Mouse (Mus musculus) neural tube, embryonic 12.5 days (tissue): ENCODE measurements around the gene Olfr1018. TPM values are rescaled to one million over a fixed set of nuclear protein-coding genes. Genes with fewer than 3 reads are reported as not detected.

ENCODE experiments used
- ATAC-seq: fragments of 200-750 bp; cut with Nextera tagmentation; 2 replicates; pipeline ENCODE4 v1.8.0; 2017; ENCODE audit warnings: low read depth, mild to moderate bottlenecking, moderate TSS enrichment, moderate library complexity; ENCODE audit not compliant: low FRiP score
- H3K27ac ChIP-seq: fragments of 300-500 bp; sonication (generic); 2 replicates; pipeline ENCODE4 v1.5.1; 2016
- H3K27me3 ChIP-seq: fragments of 300-500 bp; sonication (generic); replicated peaks from 2 replicates; pipeline ENCODE4 v1.6.1; 2016; ENCODE audit warnings: mild to moderate bottlenecking
- H3K36me3 ChIP-seq: fragments of 300-500 bp; sonication (generic); 2 replicates; pipeline ENCODE4 v1.6.1; 2016; ENCODE audit warnings: mild to moderate bottlenecking
- H3K4me1 ChIP-seq: fragments of 300-500 bp; sonication (generic); 2 replicates; pipeline ENCODE4 v1.6.1; 2016
- H3K4me2 ChIP-seq: fragments of 300-500 bp; sonication (generic); replicated peaks from 2 replicates; pipeline ENCODE4 v1.6.1; 2016; ENCODE audit warnings: mild to moderate bottlenecking
- H3K4me3 ChIP-seq: fragments of 300-500 bp; sonication (generic); 2 replicates; pipeline ENCODE4 v1.5.1; 2016
- H3K9ac ChIP-seq: fragments of 300-500 bp; sonication (generic); 2 replicates; pipeline ENCODE4 v1.6.1; 2016; ENCODE audit warnings: mild to moderate bottlenecking
- H3K9me3 ChIP-seq: fragments of 300-500 bp; sonication (generic); 2 replicates; pipeline ENCODE4 v1.6.1; 2016; ENCODE audit warnings: mild to moderate bottlenecking
- WGBS: fragments of 180-500 bp; shearing (Covaris S2); methylation state at CpG from one replicate; pipeline ENCODE4 v1.1.7; 2016; 5-methylcytosine and 5-hydroxymethylcytosine counted together
- polyA plus RNA-seq: library from polyadenylated mRNA; unstranded; fragments of >200 nt; fragmentation: Nextera tagmentation; extraction: Ambion mirVana; gene quantifications from 2 replicates; pipeline ENCODE4 v1.2.1, GENCODE M21; 2016

The Olfr1018 gene
- polyA plus RNA-seq, result not detected in 2 replicates

DNA sequence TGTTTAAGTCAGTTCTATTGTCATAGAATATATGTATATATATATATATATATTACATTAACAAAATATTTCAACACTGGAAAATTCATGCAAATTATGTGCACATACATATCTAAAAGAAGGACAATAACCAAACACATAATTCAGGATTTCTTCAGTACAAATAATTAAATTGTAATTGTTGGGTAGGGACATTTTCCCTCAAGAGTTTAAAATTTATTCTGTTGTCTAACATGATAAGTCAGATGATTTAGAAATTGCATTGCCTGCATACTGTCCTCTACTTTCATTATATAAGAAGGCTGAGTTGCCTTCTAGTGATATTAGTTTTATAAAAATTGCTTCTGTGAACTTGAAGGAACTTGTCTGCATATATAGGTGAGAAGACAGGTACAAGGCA lies at the start of gene Olfr1018:
TSS of gene Olfr1018 (plus strand) at position 301 of the 400 bp plus-strand sequence.
- no peaks in the 10 kb centered on the region for H3K36me3 ChIP-seq
- no peak within 1 kb of the TSS for H3K27ac ChIP-seq
- H3K9ac ChIP-seq, result no peak within 1 kb of the TSS
- H3K4me3 ChIP-seq, result no peak within 1 kb of the TSS
- H3K4me2 ChIP-seq, result no peak within 1 kb of the TSS
- H3K9me3 ChIP-seq, result no peaks in the 10 kb centered on the region
- H3K4me1 ChIP-seq, result no peaks in the 10 kb centered on the region
- H3K27me3 ChIP-seq, result no peaks in the 10 kb centered on the region
- ATAC-seq, result no peak

- Histone ChIP-seq H3K4me3 (no peak within 1 kb of the TSS), H3K4me1 (no peaks in the 10 kb centered on the region), H3K9ac (no peak within 1 kb of the TSS), H3K9me3 (no peaks in the 10 kb centered on the region), H3K4me2 (no peak within 1 kb of the TSS), H3K27ac (no peak within 1 kb of the TSS), H3K36me3 (no peaks in the 10 kb centered on the region), H3K27me3 (no peaks in the 10 kb centered on the region)
- no peak for ATAC-seq
Observed at GRCm38 (mm10) chr2:85772413-85772812, 45.9 kb upstream of the Olfr1018 start, which contains the start of gene Olfr1014. Gene Olfr1014 (plus strand): TSS chr2:85772713.

GRCm38 (mm10) chr2:85781717-85782116 lies 36.6 kb upstream of the Olfr1018 start, which contains the start of gene Olfr1015:
Gene Olfr1015 (plus strand): TSS chr2:85782017.
- Histone ChIP-seq H3K36me3 (no peaks in the 10 kb centered on the region), H3K4me3 (no peak within 1 kb of the TSS), H3K9me3 (no peaks in the 10 kb centered on the region), H3K27me3 (no peaks in the 10 kb centered on the region), H3K4me2 (no peak within 1 kb of the TSS), H3K4me1 (no peaks in the 10 kb centered on the region), H3K9ac (no peak within 1 kb of the TSS), H3K27ac (no peak within 1 kb of the TSS)
- no peak for ATAC-seq

DNA sequence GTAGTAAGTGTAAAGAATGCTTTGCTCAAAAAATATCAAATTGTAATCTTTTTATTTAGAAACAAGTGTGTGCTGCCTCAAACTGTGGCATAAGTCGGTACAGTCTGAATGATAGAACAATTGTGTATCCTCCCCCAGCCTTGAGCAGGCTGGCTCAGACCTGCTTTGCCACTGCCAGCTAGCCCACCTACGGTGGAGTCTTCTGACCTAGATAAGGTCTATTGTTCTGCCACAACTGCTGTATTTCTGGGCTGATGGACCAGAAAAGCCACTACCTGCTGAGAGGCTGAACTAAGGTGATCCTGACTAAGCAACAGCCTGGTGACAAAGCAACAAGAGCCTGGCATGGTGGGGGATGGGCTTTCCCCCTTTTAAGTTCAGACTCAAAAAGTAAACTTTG lies 25.9 kb upstream of the Olfr1018 start:
- 55% methylated on average over 2 of the region's 2 CpGs for WGBS
- Histone ChIP-seq H3K27me3 (no peaks in the 10 kb centered on the region), H3K9ac (no peak overlapping the region), H3K4me2 (no peak overlapping the region), H3K27ac (no peak overlapping the region), H3K4me1 (no peaks in the 10 kb centered on the region), H3K36me3 (no peaks in the 10 kb centered on the region), H3K4me3 (no peak overlapping the region), H3K9me3 (no peaks in the 10 kb centered on the region)
- ATAC-seq, result no peak

DNA sequence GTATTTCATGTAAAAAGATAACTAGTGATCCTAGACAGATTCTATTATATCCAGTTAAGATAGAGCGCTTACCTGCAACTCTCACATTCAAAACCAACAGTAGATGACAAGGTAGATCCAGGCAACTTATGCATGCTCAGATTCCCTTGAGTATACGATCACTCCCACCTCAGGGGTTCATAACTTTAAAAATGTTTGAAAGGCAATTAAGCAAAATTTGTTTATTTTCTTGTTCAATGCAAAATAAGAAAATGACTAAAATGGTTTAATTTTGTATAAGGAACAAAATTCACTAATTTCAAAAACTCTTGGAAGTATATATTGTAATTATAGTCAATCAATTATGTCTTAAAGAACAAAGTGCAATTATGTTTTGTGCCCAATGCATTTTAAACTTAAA lies 15.8 kb upstream of the Olfr1018 start, which contains the start of gene Olfr1016:
TSS of gene Olfr1016 (minus strand) at position 101 of the 400 bp plus-strand sequence.
- no peaks in the 10 kb centered on the region for H3K4me1 ChIP-seq
- H3K36me3 ChIP-seq, result no peaks in the 10 kb centered on the region
- H3K4me2 ChIP-seq, result no peak within 1 kb of the TSS
- H3K27ac ChIP-seq, result no peak within 1 kb of the TSS
- no peak for ATAC-seq
- H3K9ac ChIP-seq, result no peak within 1 kb of the TSS
- no peaks in the 10 kb centered on the region for H3K9me3 ChIP-seq
- H3K4me3 ChIP-seq, result no peak within 1 kb of the TSS
- 93% methylated on average over 2 of the region's 2 CpGs for WGBS
- H3K27me3 ChIP-seq, result no peaks in the 10 kb centered on the region

GRCm38 (mm10) chr2:85804501-85804900 lies 13.8 kb upstream of the Olfr1018 start:
- Histone ChIP-seq H3K9me3 (no peaks in the 10 kb centered on the region), H3K27ac (no peak overlapping the region), H3K4me3 (no peak overlapping the region), H3K4me2 (no peak overlapping the region), H3K9ac (no peak overlapping the region), H3K36me3 (no peaks in the 10 kb centered on the region), H3K4me1 (no peaks in the 10 kb centered on the region), H3K27me3 (no peaks in the 10 kb centered on the region)
- no peak for ATAC-seq
- WGBS, result 88% methylated on average over 4 of the region's 4 CpGs

DNA sequence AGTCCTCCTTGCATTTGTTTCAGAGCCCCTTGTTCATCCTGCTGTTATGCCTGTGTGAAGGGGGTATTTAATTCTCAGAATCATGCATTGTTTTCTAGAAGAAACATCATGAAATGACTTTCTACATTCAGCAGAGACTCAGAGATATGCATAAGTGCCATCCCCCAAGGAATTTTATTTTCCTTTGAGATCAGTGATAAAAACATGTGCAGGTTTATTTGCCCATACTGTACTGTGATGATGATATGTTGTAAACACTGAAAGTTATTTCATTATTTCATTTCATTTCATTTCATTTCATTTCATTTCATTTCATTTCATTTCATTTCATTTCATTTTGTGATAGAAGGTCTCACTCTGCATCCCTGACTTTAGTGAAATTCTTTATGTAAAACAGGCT lies 27.1 kb downstream of the Olfr1018 start, which contains the start of gene Olfr1019:
TSS of gene Olfr1019 (minus strand) at position 101 of the 400 bp plus-strand sequence.
- Histone ChIP-seq H3K27me3 (no peaks in the 10 kb centered on the region), H3K4me1 (no peaks in the 10 kb centered on the region), H3K4me2 (no peak within 1 kb of the TSS), H3K27ac (no peak within 1 kb of the TSS), H3K4me3 (no peak within 1 kb of the TSS), H3K9me3 (no peaks in the 10 kb centered on the region), H3K9ac (no peak within 1 kb of the TSS), H3K36me3 (no peaks in the 10 kb centered on the region)
- ATAC-seq, result no peak

GRCm38 (mm10) chr2:85846730-85847129 lies 28.5 kb downstream of the Olfr1018 start, which contains the start of gene Olfr1020:
Gene Olfr1020 (plus strand): TSS chr2:85847030.
- H3K4me2 ChIP-seq, result no peak within 1 kb of the TSS
- no peak within 1 kb of the TSS for H3K4me3 ChIP-seq
- 84% methylated on average over 1 of the region's 1 CpGs for WGBS
- no peaks in the 10 kb centered on the region for H3K9me3 ChIP-seq
- H3K27ac ChIP-seq, result no peak within 1 kb of the TSS
- ATAC-seq, result no peak
- H3K27me3 ChIP-seq, result no peaks in the 10 kb centered on the region
- no peaks in the 10 kb centered on the region for H3K4me1 ChIP-seq
- H3K36me3 ChIP-seq, result no peaks in the 10 kb centered on the region
- no peak within 1 kb of the TSS for H3K9ac ChIP-seq

DNA sequence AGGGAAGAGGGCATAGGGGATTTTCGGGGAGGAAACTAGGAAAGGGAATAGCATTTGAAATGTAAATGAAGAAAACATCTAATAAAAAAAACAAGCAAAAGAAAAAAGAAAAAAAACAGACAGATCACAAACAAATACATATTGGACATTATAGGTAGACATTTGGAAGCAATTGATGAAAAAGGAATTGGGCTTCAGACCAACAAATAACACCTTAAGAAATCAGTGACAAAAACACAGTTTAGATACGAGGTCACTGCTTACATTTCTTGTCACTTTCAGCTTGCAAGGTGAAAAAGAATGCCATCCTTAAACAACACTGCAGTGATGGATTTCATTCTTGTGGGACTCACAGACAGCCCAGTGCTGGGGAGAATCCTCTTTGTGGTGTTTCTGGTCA lies 50.0 kb downstream of the Olfr1018 start, which contains the start of gene Olfr1022:
TSS of gene Olfr1022 (plus strand) at position 301 of the 400 bp plus-strand sequence.
- H3K36me3 ChIP-seq, result no peaks in the 10 kb centered on the region

More for the DNA sequence above, 50.0 kb downstream of the Olfr1018 start, which contains the start of gene Olfr1022:
- H3K4me3 ChIP-seq, result no peak within 1 kb of the TSS
- no peaks in the 10 kb centered on the region for H3K4me1 ChIP-seq
- no peak within 1 kb of the TSS for H3K9ac ChIP-seq
- WGBS, result 59% methylated on average over 2 of the region's 2 CpGs
- H3K9me3 ChIP-seq, result no peaks in the 10 kb centered on the region
- no peak within 1 kb of the TSS for H3K27ac ChIP-seq
- ATAC-seq, result no peak
- no peak within 1 kb of the TSS for H3K4me2 ChIP-seq
- H3K27me3 ChIP-seq, result no peaks in the 10 kb centered on the region

Other genes with a start within 250 kb of the Olfr1018 start
- gene Olfr996, start 239.3 kb upstream of the Olfr1018 start, polyA plus RNA-seq, result not detected in 2 replicates
- not detected in 2 replicates for gene Olfr998, start 229.5 kb upstream of the Olfr1018 start, polyA plus RNA-seq
- not detected in 2 replicates for gene Olfr1000, start 206.6 kb upstream of the Olfr1018 start, polyA plus RNA-seq
- gene Olfr1002, start 167.8 kb upstream of the Olfr1018 start, polyA plus RNA-seq, result not detected in 2 replicates
- gene Olfr154, start 154.0 kb upstream of the Olfr1018 start, polyA plus RNA-seq, result not detected in 2 replicates
- gene Olfr1006, start 139.7 kb upstream of the Olfr1018 start, polyA plus RNA-seq, result not detected in 2 replicates
- gene Olfr1008, start 129.0 kb upstream of the Olfr1018 start, polyA plus RNA-seq, result not detected in 2 replicates
- not detected in 2 replicates for gene Olfr1009, start 103.1 kb upstream of the Olfr1018 start, polyA plus RNA-seq
- gene Olfr1012, start 55.7 kb upstream of the Olfr1018 start, polyA plus RNA-seq, result not detected in 2 replicates
- gene Olfr1013, start 51.4 kb upstream of the Olfr1018 start, polyA plus RNA-seq, result not detected in 2 replicates
- not detected in 2 replicates for gene Olfr1014, start 45.8 kb upstream of the Olfr1018 start, polyA plus RNA-seq
- not detected in 2 replicates for gene Olfr1015, start 36.5 kb upstream of the Olfr1018 start, polyA plus RNA-seq
- not detected in 2 replicates for gene Olfr1016, start 15.9 kb upstream of the Olfr1018 start, polyA plus RNA-seq
- gene Olfr1019, start 27.0 kb downstream of the Olfr1018 start, polyA plus RNA-seq, result not detected in 2 replicates
- not detected in 2 replicates for gene Olfr1020, start 28.6 kb downstream of the Olfr1018 start, polyA plus RNA-seq
- gene Olfr1022, start 50.1 kb downstream of the Olfr1018 start, polyA plus RNA-seq, result not detected in 2 replicates
- not detected in 2 replicates for gene Olfr1023, start 67.2 kb downstream of the Olfr1018 start, polyA plus RNA-seq
- not detected in 2 replicates for gene Olfr1024, start 86.6 kb downstream of the Olfr1018 start, polyA plus RNA-seq
- gene Olfr1025-ps1, start 96.7 kb downstream of the Olfr1018 start, polyA plus RNA-seq, result not detected in 2 replicates
- not detected in 2 replicates for gene Olfr1026, start 103.1 kb downstream of the Olfr1018 start, polyA plus RNA-seq
- gene Olfr1028, start 132.0 kb downstream of the Olfr1018 start, polyA plus RNA-seq, result not detected in 2 replicates
- gene Olfr1029, start 155.4 kb downstream of the Olfr1018 start, polyA plus RNA-seq, result not detected in 2 replicates
- gene Olfr1030, start 160.8 kb downstream of the Olfr1018 start, polyA plus RNA-seq, result not detected in 2 replicates
- gene Olfr1031, start 171.8 kb downstream of the Olfr1018 start, polyA plus RNA-seq, result not detected in 2 replicates
- gene Olfr1032, start 187.1 kb downstream of the Olfr1018 start, polyA plus RNA-seq, result not detected in 2 replicates
- gene Olfr1033, start 202.2 kb downstream of the Olfr1018 start, polyA plus RNA-seq, result not detected in 2 replicates
- gene Olfr1034, start 227.4 kb downstream of the Olfr1018 start, polyA plus RNA-seq, result not detected in 2 replicates